Mouse (Mus musculus): ENCODE data around the gene Gnmt. TPM values are rescaled to one million over a fixed set of nuclear protein-coding genes. Genes with fewer than 3 reads are reported as not detected.

Gnmt gene
- polyA plus RNA-seq, 1 experiment from 2014 or later: 0.87 TPM

- no peak for DNase-seq (ENCODE audit: extremely low spot score, low spot score)
- WGBS: 95% methylated on average over 3 of the region's 3 CpGs
Observed at GRCm38 (mm10) chr17:46734055-46734454, 5.1 kb upstream of the Gnmt start.

GRCm38 (mm10) chr17:46728496-46728895 lies 472 bp downstream of the Gnmt start:
- H3K9me3 ChIP-seq: no peaks in the 10 kb centered on the region
- peaks cover 26% of the 10 kb centered on the region for H3K27me3 ChIP-seq (ENCODE audit: poor library complexity, severe bottlenecking)
- H3K4me1 ChIP-seq: peaks cover 11% of the 10 kb centered on the region
- H3K4me3 ChIP-seq: peak overlapping the region; percentile 3
- no peak for DNase-seq (ENCODE audit: extremely low spot score, low spot score)
- 48% methylated on average over 11 of the region's 11 CpGs for WGBS
- no peak overlapping the region for H3K27ac ChIP-seq
- peaks cover 31% of the 10 kb centered on the region for H3K36me3 ChIP-seq (replicated peaks)

More at GRCm38 (mm10) chr17:46734055-46734454, 5.1 kb upstream of the Gnmt start:
- H3K4me1 ChIP-seq: peaks cover 1% of the 10 kb centered on the region; the same call in 1 of the 2 replicates
- H3K4me3 ChIP-seq: no peak overlapping the region
- H3K9me3 ChIP-seq: no peaks in the 10 kb centered on the region
- H3K27me3 ChIP-seq (ENCODE audit: poor library complexity, severe bottlenecking): peaks cover 13% of the 10 kb centered on the region
- no peak overlapping the region for H3K27ac ChIP-seq
- H3K36me3 ChIP-seq (replicated peaks): peaks cover 47% of the 10 kb centered on the region

GRCm38 (mm10) chr17:46728021-46728420 lies 947 bp downstream of the Gnmt start:
- H3K27me3 ChIP-seq (ENCODE audit: poor library complexity, severe bottlenecking): peaks cover 26% of the 10 kb centered on the region
- 38% methylated on average over 6 of the region's 6 CpGs for WGBS
- no peak overlapping the region for H3K27ac ChIP-seq
- no peaks in the 10 kb centered on the region for H3K9me3 ChIP-seq
- peaks cover 35% of the 10 kb centered on the region for H3K36me3 ChIP-seq (replicated peaks)
- no peak for DNase-seq (ENCODE audit: extremely low spot score, low spot score)
- H3K4me3 ChIP-seq: no peak overlapping the region
- H3K4me1 ChIP-seq: peaks cover 11% of the 10 kb centered on the region

GRCm38 (mm10) chr17:46727271-46727670 lies 1.7 kb downstream of the Gnmt start:
- peaks cover 11% of the 10 kb centered on the region for H3K4me1 ChIP-seq
- H3K27me3 ChIP-seq (ENCODE audit: poor library complexity, severe bottlenecking): peaks cover 26% of the 10 kb centered on the region
- WGBS: 97% methylated on average over 11 of the region's 11 CpGs
- no peak overlapping the region for H3K27ac ChIP-seq
- DNase-seq (ENCODE audit: extremely low spot score, low spot score): no peak
- no peaks in the 10 kb centered on the region for H3K9me3 ChIP-seq
- H3K4me3 ChIP-seq: no peak overlapping the region
- peaks cover 41% of the 10 kb centered on the region for H3K36me3 ChIP-seq (replicated peaks)

GRCm38 (mm10) chr17:46725731-46726645 lies 3.0 kb downstream of the Gnmt start:
- 95% methylated on average over 26 of the region's 26 CpGs for WGBS

GRCm38 (mm10) chr17:46725273-46725672 lies 3.7 kb downstream of the Gnmt start:
- Histone ChIP-seq H3K4me3 (no peak overlapping the region; the same call in 1 of the 2 replicates), H3K9me3 (no peaks in the 10 kb centered on the region), H3K4me1 (peaks cover 11% of the 10 kb centered on the region), H3K27ac (peak overlapping the region; percentile 48), H3K27me3 (ENCODE audit: poor library complexity, severe bottlenecking) (peaks cover 26% of the 10 kb centered on the region), H3K36me3 (replicated peaks) (peaks cover 61% of the 10 kb centered on the region)
- peak; percentile 42 for DNase-seq (ENCODE audit: extremely low spot score, low spot score)
- 51% methylated on average over 9 of the region's 9 CpGs for WGBS

More at GRCm38 (mm10) chr17:46725731-46726645, 3.0 kb downstream of the Gnmt start:
- no peaks in the 10 kb centered on the region for H3K9me3 ChIP-seq
- DNase-seq (ENCODE audit: extremely low spot score, low spot score): no peak
- no peak overlapping the region for H3K4me3 ChIP-seq
- peaks cover 11% of the 10 kb centered on the region for H3K4me1 ChIP-seq
- H3K27ac ChIP-seq: no peak overlapping the region
- peaks cover 54% of the 10 kb centered on the region for H3K36me3 ChIP-seq (replicated peaks)
- peaks cover 26% of the 10 kb centered on the region for H3K27me3 ChIP-seq (ENCODE audit: poor library complexity, severe bottlenecking)

GRCm38 (mm10) chr17:46724477-46725084 lies 4.4 kb downstream of the Gnmt start:
- Histone ChIP-seq H3K36me3 (replicated peaks) (peaks cover 64% of the 10 kb centered on the region), H3K4me3 (no peak overlapping the region), H3K27ac (peak overlapping the region; percentile 48; the same call in 1 of the 2 replicates), H3K4me1 (peaks cover 11% of the 10 kb centered on the region), H3K27me3 (ENCODE audit: poor library complexity, severe bottlenecking) (peaks cover 19% of the 10 kb centered on the region), H3K9me3 (no peaks in the 10 kb centered on the region)
- WGBS: 85% methylated on average over 20 of the region's 20 CpGs
- DNase-seq (ENCODE audit: extremely low spot score, low spot score): no peak

GRCm38 (mm10) chr17:46721077-46721476 lies 7.9 kb downstream of the Gnmt start:
- Histone ChIP-seq H3K27ac (no peak overlapping the region), H3K4me3 (no peak overlapping the region), H3K9me3 (no peaks in the 10 kb centered on the region), H3K36me3 (replicated peaks) (peaks cover 73% of the 10 kb centered on the region), H3K27me3 (ENCODE audit: poor library complexity, severe bottlenecking) (no peaks in the 10 kb centered on the region), H3K4me1 (peaks cover 4% of the 10 kb centered on the region)
- 93% methylated on average over 7 of the region's 7 CpGs for WGBS
- DNase-seq (ENCODE audit: extremely low spot score, low spot score): no peak

GRCm38 (mm10) chr17:46714756-46715481 lies 14.0 kb downstream of the Gnmt start:
- 95% methylated on average over 11 of the region's 11 CpGs for WGBS

GRCm38 (mm10) chr17:46713849-46714248 lies 15.1 kb downstream of the Gnmt start:
- H3K4me1 ChIP-seq: peaks cover 26% of the 10 kb centered on the region
- H3K36me3 ChIP-seq (replicated peaks): peaks cover 47% of the 10 kb centered on the region
- no peak for DNase-seq (ENCODE audit: extremely low spot score, low spot score)
- H3K9me3 ChIP-seq: no peaks in the 10 kb centered on the region
- no peak overlapping the region for H3K27ac ChIP-seq
- H3K4me3 ChIP-seq: no peak overlapping the region
- 94% methylated on average over 9 of the region's 9 CpGs for WGBS
- H3K27me3 ChIP-seq (ENCODE audit: poor library complexity, severe bottlenecking): no peaks in the 10 kb centered on the region

More at GRCm38 (mm10) chr17:46714756-46715481, 14.0 kb downstream of the Gnmt start:
- DNase-seq (ENCODE audit: extremely low spot score, low spot score): no peak
- Histone ChIP-seq H3K36me3 (replicated peaks) (peaks cover 47% of the 10 kb centered on the region), H3K9me3 (no peaks in the 10 kb centered on the region), H3K4me3 (no peak overlapping the region), H3K27ac (no peak overlapping the region), H3K4me1 (peaks cover 26% of the 10 kb centered on the region), H3K27me3 (ENCODE audit: poor library complexity, severe bottlenecking) (no peaks in the 10 kb centered on the region)

- Histone ChIP-seq H3K9me3 (no peaks in the 10 kb centered on the region), H3K36me3 (replicated peaks) (peaks cover 45% of the 10 kb centered on the region), H3K27ac (no peak overlapping the region; the same call in 1 of the 2 replicates), H3K27me3 (ENCODE audit: poor library complexity, severe bottlenecking) (no peaks in the 10 kb centered on the region), H3K4me3 (peak overlapping the region; percentile 97), H3K4me1 (peaks cover 26% of the 10 kb centered on the region)
- no peak for DNase-seq (ENCODE audit: extremely low spot score, low spot score)
- 83% methylated on average over 7 of the region's 7 CpGs for WGBS
Observed at GRCm38 (mm10) chr17:46712442-46712841, 16.5 kb downstream of the Gnmt start.

GRCm38 (mm10) chr17:46711612-46712271 lies 17.2 kb downstream of the Gnmt start:
- H3K4me3 ChIP-seq: peak overlapping the region; percentile 97
- DNase-seq (ENCODE audit: extremely low spot score, low spot score): no peak
- under 1% methylated on average over 76 of the region's 76 CpGs for WGBS
- no peaks in the 10 kb centered on the region for H3K9me3 ChIP-seq
- peaks cover 30% of the 10 kb centered on the region for H3K4me1 ChIP-seq
- no peaks in the 10 kb centered on the region for H3K27me3 ChIP-seq (ENCODE audit: poor library complexity, severe bottlenecking)
- H3K36me3 ChIP-seq (replicated peaks): peaks cover 38% of the 10 kb centered on the region
- H3K27ac ChIP-seq: peak overlapping the region; percentile 87

All from forebrain, embryonic 10.5 days (tissue).